Mouse (Mus musculus): ENCODE results near the gene Zbtb48.

Gene Zbtb48

DNA sequence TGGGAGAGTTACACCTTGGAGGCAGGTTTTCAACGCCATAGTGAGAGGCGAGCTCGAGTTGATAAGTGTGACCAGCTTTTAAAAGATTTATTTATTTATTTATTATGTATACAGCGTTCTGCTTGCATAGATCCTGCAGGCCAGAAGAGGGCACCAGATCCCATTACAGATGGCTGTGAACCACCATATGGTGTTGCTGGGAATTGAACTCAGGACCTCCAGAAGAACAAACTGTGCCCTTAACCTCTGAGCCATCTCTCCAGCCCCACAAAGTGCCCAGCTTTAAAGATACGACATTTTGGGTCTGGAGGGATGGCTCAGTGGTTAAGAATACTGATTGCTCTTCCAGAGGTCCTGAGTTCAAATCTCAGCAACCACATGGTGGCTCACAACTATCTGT, 1.6 kb upstream of the Zbtb48 start:
- DNase-seq (ENCODE audit: extremely low spot score), result no peak

DNA sequence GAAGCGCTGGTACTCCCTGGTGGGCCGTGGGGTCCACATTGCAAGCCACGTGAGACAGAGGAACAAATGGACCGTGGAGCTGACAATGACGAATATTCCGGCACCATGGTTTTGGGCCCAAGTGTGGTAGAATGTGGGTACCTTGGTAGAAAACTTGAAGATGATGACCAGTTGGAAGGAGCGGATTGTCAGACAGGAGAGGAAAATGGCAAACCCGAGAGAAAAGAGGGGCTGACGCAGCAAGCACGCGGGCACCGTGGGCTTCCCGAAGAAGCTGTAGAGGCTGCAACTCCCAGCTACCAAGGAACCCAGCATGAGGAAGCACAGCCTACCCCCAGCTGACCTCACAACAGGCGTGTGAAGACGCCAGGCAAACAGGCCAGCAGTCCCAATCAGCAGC, 985 bp upstream of the Zbtb48 start:
- DNase-seq (ENCODE audit: extremely low spot score), result no peak

DNA sequence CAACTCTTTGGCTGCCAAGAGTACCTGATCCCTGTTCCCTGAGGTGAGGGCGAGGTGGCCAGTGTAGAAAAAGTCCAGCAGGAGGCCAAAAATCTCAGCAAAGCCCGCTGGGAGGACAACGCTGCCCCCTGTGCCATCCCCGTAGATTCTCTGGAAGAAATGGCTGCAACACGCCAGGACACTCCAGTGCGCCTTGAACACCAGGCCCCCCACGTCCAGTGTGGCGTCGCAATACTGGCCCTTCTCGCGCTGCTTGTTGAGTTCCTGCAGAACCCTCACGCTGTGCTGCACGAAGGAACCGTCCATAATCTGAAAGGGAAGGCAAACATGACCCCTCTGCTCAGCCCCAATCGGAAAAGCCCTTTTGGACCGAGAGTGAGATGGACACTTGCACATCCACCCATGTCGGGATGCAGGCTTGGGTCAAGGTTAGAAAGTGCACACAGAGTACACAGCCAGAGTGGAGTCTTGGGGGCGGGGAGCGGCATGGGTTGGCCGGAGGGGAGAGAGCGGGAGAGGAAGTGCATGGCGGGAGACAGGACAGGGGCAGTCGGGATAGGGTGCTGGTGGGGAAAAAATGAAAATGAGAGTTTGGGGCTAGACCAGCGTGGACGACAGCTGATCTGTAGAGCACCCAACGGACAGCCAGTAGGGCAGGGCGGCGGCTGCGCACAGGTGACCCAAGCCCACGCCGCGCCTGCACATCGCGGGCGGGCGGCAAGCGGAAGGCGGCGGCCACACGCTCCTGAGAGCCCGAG, 541 bp downstream of the Zbtb48 start:
- peak; percentile 53 for DNase-seq (ENCODE audit: extremely low spot score)

DNA sequence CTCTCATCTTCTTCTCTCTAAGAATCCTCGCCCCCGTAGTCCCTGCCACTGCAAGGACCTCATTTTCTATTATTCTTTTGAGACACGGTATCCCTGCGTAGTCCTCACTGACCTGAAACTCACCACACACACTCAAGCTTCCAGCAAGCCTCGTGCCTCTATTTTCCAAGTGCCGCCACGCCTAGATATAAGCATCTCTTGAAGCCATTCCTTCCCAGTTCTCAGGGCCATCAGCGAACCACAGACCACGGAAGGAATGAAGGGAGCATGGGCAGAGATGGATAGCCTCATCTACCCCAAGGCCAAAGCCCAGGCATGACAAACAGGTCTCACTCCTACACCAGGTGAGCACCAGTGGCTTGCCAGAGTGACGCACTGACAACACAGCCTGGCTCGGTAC, 2.9 kb downstream of the Zbtb48 start:
- DNase-seq (ENCODE audit: extremely low spot score), result no peak

DNA sequence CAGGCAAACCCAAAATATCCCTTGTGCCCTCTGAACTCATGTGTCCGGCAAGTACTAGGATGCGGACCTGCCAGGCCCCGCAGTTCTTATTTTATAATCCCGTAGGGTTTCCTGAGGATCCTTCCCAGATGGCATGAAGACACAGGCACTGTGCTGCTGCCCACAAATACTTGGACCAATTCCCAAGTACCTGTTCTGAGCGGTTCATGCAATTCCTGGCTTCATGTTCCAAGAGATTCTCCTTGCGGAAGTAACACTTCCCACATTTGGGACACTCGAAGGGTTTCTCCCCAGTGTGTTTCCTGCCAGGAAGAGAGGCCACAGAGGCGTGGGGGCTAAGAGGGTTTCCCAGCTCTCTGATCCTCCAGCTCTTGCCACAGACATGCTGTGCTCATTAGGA, 5.0 kb downstream of the Zbtb48 start:
- no peak for DNase-seq (ENCODE audit: extremely low spot score)

DNA sequence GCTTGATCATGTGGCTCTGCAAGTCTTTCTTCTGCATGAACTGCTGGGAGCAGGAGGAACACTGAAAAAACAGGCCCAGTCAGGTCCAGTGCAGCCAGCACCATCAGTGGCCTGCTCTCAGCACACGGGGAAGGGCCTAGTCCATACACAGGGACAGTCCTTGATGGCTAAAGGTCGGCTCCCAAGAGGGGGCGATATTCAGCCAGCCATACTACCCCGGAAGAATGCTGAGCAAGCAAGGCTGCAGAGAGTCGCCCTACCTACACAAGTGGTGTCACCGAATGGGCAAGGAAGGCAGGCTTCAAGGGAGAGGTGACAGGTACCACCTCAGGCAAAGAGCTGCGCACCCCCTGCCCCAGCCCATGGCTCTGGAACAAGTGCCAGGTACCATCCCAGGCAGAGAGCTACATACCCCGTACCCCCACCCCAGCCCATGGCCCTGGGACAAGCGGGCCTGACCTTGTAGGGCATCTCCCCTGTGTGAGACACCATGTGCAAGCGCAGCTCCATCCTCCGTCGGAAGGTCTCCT, 5.8 kb downstream of the Zbtb48 start:
- DNase-seq (ENCODE audit: extremely low spot score), result no peak

DNA sequence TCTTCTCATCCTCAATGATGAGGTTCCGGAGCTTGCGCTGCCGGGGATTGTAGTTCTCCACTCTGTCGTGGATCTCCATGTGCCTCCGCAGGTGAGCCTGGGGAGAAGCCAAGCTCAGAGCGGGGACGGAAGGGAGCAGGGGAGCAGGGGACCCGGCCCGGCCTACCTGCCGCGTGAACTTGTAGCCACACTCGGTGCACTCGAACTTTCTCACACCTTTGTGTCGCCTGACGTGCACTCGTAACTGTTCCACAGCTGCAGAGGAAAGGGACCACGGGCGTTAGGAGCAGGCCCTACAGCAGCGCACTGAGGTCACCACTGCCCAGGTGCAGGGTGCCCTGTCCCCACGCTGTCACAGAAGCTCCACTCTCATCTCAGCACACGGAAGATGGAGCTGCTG, 7.4 kb downstream of the Zbtb48 start:
- no peak for DNase-seq (ENCODE audit: extremely low spot score)

DNA sequence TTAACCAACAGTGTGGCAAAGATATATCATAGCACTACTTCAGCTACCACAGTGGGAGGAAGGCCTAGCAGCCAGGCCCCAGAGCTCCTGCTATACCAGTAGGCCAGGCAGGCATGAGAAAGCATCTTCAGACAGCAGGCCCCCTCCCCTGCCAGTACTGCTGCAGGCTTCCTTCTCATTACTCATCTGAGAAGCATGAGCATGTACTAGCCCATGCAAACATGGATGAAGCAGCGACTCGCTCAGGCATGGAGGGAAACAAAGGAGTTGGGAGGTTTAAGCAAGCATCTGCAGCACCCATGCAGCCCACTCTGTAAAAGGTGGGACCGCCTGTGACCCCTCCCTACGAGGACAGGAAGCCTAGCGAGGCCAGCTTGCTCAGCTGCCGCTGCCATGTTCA, 8.4 kb downstream of the Zbtb48 start:
- no peak for DNase-seq (ENCODE audit: extremely low spot score)

DNA sequence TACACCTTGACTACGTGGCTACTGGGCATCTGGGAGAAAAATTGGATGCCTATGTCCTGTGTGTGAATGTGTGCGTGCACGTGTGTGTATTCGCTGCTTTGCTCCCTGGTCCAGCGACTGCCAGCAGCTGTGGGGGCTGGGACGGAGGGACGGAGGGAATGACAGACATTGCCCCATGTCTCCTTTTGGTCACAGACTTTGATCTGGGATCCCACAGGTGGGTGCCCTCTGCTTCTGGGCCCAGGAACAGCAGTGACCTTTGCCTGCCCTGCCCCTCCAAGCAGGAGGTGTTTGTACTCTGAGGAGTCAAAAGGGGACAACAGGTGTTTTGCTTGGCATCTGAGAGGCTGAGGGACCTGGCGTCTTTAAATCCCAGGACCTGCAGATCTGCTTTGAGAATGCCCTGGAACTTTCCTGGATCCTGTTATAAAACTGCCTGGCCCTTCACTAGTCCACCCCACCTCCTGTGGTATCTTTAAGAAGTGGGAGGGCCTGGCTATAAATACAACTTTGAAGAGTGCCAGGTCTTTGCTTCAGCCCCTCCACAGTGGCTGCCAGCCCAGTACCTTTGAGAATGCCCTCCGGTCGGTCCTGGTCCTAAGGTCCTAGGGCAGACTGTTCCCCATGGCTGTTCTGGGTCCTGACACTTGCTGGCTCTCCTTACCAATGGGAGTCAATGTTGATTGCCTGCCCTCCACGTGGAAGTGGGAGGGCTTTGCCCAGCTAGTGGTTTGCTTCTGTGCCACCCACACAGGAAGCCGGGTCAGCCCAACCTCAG, 14.2 kb downstream of the Zbtb48 start:
- DNase-seq (ENCODE audit: extremely low spot score), result no peak

DNA sequence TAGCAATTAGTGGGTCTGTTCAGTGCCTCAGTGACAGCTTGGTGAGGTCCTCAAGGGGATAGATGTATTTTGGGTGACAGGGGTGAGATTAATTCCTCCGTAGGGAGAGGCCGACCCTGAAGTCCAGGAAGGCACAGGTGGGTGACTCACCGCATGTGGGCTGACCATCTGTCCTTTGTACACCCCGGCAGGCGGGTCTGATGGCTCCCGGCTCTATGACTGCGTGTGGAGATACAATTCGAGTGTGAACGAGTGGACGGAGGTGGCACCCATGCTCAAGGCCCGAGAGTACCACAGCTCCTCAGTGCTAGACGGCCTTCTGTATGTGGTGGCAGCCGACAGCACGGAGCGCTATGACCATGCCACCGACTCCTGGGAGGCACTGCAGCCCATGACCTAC, 15.4 kb downstream of the Zbtb48 start:
- DNase-seq (ENCODE audit: extremely low spot score), result no peak

DNA sequence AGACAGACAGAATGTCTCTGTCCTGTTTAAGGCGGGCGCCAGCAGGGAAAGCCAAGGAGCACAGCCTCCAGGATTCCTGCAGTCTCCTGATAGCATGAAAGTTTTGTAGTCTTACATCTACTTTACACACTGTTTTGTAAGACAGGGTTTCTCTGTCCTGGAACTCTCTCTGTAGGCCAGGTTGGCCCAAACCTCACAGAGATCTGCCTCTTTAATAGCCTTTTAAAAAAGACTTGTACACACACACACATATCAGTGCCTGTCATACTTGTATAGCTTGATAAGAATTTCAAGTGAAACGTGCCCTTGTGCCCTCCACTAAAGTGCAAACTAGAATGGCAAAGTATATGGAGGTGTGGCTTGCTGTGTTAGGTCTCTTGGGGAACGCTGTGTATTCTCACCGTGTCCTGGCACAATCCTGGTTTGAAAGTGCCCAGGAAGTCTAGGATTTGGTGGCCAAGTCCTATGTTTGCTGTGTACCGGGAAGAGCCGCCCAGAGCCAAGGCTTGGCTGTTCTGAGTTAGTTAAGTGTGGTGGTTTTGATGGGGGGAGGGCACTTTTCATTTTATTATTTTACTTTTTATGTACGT, 16.2 kb downstream of the Zbtb48 start:
- DNase-seq (ENCODE audit: extremely low spot score), result no peak

DNA sequence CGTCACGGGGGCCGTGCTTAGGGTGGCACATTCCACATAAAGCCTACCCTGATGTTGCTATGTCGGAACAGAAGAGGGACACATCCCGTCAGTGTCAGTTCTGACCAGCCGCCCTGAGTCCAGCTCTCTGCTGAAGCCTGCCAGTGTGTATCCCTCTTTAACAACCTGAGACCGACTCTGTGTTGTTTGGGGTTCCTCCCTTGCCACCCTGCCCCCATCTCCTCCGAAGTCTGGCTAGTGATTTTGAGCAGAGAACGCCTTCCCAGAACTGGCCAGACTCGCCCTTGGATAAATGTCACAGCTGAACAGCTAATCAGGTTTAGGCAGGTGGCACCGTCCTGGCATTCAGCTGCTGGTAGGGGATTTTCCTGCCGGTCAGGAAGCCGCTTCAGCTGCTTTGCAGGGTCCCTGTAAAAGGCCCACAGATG, 16.8 kb downstream of the Zbtb48 start:
- DNase-seq (ENCODE audit: extremely low spot score), result no peak

DNA sequence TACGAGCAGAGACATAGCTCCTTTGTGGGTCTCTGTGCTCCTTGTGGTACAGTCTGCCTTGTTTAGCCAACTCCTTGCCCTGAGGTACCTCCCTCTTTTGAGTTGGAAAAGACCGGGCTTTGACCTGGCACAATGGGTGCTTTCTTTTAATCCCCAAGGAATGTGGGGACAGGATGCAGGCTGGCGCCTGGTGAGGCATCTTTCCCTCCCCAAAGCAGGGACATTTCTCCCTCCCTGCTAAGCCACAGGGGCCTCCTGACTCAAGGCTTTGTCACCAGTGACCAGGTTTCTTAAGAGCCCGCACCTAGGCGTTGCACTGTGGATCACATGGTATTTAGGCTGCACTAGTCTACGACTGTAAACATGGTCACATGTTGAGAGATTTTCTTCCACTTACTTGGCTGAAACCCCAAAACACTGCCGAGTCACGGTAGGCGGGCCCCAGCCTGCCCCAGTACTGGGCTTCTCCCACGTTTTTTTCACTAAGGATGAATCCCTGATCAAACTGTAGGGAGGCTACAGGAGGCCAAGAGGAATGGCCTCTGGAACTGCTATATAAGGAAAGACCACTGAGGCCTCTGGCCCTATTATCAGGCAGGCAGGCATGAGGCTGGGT, 17.3 kb downstream of the Zbtb48 start:
- DNase-seq (ENCODE audit: extremely low spot score), result no peak

DNA sequence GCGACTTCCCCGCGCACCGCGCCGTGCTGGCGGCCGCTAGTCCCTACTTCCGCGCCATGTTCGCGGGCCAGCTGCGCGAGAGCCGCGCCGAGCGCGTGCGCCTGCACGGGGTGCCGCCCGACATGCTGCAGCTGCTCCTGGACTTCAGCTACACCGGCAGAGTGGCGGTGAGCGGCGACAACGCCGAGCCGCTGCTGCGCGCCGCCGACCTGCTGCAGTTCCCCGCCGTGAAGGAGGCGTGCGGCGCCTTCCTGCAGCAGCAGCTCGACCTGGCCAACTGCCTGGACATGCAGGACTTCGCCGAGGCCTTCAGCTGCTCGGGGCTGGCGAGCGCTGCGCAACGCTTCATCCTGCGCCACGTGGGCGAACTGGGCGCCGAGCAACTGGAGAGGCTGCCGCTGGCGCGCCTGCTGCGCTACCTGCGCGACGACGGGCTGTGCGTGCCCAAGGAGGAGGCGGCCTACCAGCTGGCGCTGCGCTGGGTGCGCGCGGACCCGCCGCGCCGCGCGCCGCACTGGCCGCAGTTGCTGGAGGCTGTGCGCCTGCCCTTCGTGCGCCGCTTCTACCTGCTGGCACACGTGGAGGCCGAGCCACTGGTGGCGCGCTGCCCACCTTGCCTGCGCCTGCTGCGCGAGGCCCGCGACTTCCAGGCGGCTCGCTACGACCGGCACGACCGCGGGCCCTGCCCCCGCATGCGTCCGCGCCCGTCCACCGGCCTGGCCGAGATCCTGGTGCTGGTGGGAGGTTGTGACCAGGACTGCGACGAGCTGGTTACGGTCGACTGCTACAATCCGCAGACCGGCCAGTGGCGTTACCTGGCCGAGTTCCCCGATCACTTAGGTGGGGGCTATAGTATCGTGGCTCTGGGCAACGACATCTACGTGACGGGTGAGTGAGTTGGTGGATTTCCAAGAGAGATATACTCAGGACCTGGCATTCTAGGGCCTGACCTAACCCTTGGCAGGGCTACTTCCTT, 18.1 kb downstream of the Zbtb48 start:
- DNase-seq (ENCODE audit: extremely low spot score), result peak; percentile 47

DNA sequence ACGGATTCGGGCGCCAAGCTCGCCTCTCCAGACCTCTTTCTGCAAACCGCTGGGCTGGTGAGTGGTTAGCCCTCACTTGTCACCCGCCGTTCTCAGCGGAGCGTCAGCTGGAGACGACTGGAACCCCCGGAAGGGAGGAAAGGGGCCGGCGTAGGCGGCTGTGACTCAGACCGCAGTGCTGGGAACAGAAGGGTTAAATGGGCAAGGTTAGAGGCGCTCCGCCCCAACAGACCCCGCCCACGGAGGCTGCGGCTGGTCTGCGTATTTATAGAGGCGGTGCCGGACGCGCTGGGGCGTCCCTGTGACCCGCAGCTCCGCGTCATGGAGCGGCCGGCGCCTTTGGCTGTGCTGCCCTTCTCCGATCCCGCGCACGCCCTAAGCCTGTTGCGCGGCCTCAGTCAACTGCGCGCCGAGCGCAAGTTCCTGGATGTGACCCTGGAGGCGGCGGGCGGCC, 18.8 kb downstream of the Zbtb48 start, which contains the start of gene Klhl21:
TSS of gene Klhl21 (plus strand) at position 182 of the 454 bp plus-strand sequence.
- peak; percentile 95 for DNase-seq (ENCODE audit: extremely low spot score)

DNA sequence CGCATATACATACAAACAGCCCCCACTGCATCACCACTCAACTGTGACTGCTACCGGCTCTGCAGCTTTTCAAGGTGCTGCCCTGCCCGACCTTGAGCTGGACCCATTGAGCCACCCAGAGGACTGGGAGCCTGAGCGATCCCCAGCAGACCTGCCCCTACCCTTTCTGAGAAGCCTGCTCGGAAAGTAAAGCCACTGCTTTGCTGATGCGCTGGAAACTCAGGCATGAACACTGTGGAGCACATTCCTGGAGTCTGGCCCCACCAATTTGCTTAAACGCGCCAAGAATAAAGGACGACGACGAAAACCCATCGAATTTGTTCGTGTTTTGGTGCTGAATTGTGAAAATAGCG, 19.3 kb downstream of the Zbtb48 start:
- no peak for DNase-seq (ENCODE audit: extremely low spot score)

DNA sequence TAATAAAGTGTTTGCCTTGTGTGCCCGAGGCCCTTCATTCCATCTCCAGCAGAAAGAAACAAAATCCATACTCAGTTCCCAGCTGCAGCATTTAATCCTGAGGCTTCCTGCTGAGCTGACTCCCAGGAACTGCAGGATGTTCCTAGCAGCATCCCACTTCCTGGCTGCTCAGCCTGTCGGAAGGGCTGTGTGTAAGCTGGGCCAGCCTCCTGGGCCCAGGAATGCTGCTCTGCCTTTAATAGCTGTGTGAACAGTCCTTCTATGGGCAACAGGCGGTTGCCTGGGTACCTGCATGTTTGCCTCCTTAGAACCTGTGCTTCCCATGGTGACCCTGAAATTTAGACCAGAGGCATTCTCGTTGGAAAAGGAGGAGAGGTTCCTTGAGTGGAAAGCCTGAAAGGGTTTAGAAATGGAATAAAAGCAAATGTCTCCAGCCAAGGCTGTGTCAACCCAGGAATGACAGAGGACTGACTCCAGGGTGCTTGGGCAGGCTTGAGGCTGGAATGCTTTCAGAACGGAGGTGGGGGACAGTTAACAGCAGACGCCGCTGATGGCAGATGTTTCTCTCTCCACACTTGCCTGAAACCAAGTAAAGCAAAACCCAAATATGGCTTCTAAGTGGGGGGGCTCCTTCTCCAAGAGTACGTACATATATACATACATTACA, 19.9 kb downstream of the Zbtb48 start:
- DNase-seq (ENCODE audit: extremely low spot score), result no peak

DNA sequence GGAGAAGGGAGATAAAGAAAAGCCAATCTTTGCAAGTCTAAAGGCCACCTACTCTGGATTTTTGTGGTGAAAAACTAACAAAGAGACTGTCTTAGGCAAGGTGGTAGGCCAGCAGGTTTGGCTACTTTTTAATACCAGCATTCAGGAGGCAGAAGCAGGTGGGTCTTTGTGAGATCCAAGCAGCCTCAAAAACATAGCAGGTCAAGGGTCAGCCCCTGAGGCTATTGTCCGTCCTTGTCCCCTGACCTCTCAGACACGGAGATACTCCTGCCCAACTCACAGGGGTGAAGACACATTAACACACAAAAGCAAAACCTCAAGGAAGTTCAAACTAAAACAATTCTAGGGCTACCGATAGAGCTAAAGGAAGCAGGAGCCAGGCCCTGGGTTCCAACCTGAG, 20.7 kb downstream of the Zbtb48 start:
- DNase-seq (ENCODE audit: extremely low spot score), result no peak

DNA sequence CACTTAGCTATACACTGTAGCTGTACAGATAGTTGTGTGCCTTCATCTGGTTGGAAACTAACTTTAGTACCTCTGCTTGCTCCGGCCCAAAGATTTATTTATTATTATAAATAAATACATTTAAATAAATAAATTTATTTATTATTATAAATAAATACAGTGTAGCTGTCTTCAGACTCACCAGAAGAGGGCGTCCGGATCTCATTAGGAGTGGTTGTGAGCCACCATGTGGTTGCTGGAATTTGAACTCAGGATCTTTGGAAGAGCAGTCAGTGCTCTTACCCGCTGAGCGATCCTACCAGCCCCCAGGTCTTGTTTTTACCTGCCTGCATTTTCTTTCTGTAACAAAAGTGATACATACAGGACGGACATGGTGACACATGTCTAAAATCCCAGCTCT, 21.3 kb downstream of the Zbtb48 start:
- no peak for DNase-seq (ENCODE audit: extremely low spot score)

DNA sequence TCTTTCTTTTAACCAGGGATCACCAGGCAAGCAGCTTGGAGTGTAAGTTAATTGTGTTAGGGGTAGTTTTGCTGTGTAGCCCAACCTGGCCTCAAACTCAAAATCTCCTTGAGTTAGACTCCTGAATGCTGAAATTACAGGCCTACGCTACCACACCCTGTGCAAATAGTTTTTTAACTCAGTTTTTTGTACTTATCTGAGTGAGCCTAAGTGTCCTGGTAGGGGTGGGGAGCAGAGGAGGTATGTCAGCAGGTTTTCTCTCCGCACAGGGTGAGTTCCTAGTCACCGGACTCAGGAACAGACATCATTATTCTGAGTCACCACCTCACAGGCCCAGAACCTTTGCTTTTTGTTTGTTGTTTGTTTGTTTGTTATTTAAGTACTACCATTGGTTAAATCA, 25.4 kb downstream of the Zbtb48 start:
- DNase-seq (ENCODE audit: extremely low spot score), result no peak

Measured in embryo, embryonic 9.5 days (tissue).